ENCODE assay signal across 9 mouse cellular contexts in the genomic region with DNA sequence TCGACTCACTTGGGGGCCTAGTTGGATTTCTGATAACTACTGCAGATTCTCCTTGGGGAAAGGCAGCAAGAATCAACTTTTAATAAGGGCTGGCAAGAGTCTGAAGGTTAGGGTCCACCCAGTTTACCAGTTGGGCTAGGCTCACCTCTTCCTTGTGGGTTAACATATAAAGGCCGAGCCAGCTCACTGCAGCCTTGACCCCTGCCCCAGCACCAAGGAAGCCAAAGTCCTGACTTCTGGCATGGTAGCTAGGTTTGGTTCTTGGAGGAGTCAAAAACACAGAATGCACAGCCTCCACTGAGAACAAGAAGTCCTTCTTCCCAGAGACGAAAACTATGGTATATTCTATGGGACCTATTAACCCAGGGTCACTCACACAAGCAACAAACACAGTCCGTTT. TPM values are rescaled to one million over a fixed set of nuclear protein-coding genes. Genes with fewer than 3 reads are reported as not detected.
DNase-seq lines count a peak whose midpoint lies in the region; ATAC-seq and TF ChIP-seq lines count a peak whose summit lies in the region.
"Had no signal": no experiment of that assay in that cellular context is flagged by ENCODE, and none has a peak within 500 bp of the region (broad histone marks: within the 10 kb centered on the region; RNA-seq: fewer than 3 reads in every experiment).

No protein-coding gene starts in this region.

- H3K9me3 ChIP-seq in lung, embryonic 15.5 days, result no peaks in the 10 kb centered on the region
- no peaks in the 10 kb centered on the region for H3K9me3 ChIP-seq in embryonic facial prominence, embryonic 13.5 days
- H3K9me3 ChIP-seq in kidney, embryonic 14.5 days (ENCODE audit: control insufficient read depth, low read length), result no peaks in the 10 kb centered on the region
- no peaks in the 10 kb centered on the region for H3K9me3 ChIP-seq in liver, postnatal 0 days (ENCODE audit: low read length)

- peak overlapping the region; percentile 89 for H3K27ac ChIP-seq in lung, embryonic 15.5 days
- H3K27ac ChIP-seq in embryonic facial prominence, embryonic 13.5 days, result peak overlapping the region; percentile 77
- peak overlapping the region; percentile 80; the same call in 1 of the 2 replicates for H3K27ac ChIP-seq in kidney, embryonic 14.5 days (ENCODE audit: low read depth, low read length)
- peak overlapping the region; percentile 81; the same call in 1 of the 2 replicates for H3K27ac ChIP-seq in liver, postnatal 0 days (ENCODE audit: low read depth)

- 52% methylated on average over 4 of the region's 4 CpGs for WGBS in lung, embryonic 15.5 days
- WGBS in embryonic facial prominence, embryonic 13.5 days, result 59% methylated on average over 4 of the region's 4 CpGs
- 46% methylated on average over 4 of the region's 4 CpGs for WGBS in kidney, embryonic 14.5 days
- 72% methylated on average over 4 of the region's 4 CpGs for WGBS in liver, postnatal 0 days (ENCODE audit: insufficient replicate concordance)

- ATAC-seq in lung, embryonic 15.5 days (ENCODE audit: borderline replicate concordance, extremely low read depth, low FRiP score, low TSS enrichment), result no peak
- no peak for ATAC-seq in embryonic facial prominence, embryonic 13.5 days (ENCODE audit: insufficient number of reproducible peaks, insufficient read depth, low FRiP score, low TSS enrichment, low read depth)
- no peak for ATAC-seq in kidney, embryonic 14.5 days (ENCODE audit: low FRiP score, low TSS enrichment)
- ATAC-seq in liver, postnatal 0 days, result no peak

- peaks cover 29% of the 10 kb centered on the region for H3K36me3 ChIP-seq in lung, embryonic 15.5 days
- peaks cover 34% of the 10 kb centered on the region for H3K36me3 ChIP-seq in embryonic facial prominence, embryonic 13.5 days
- H3K36me3 ChIP-seq in kidney, embryonic 14.5 days (ENCODE audit: control insufficient read depth, insufficient read depth, low read length), result peaks cover 28% of the 10 kb centered on the region
- peaks cover 26% of the 10 kb centered on the region for H3K36me3 ChIP-seq in liver, postnatal 0 days (replicated peaks; ENCODE audit: insufficient read depth, low read length)

- no peak for DNase-seq in lung, postnatal 25 days (ENCODE audit: low spot score)
- DNase-seq in liver, postnatal 0 days, result no peak
- no peak for DNase-seq in right cerebral cortex, postnatal 10 days (ENCODE audit: low spot score in 2 of 2)
- DNase-seq in embryo, embryonic 10 days (ENCODE audit: low spot score), result no peak
- DNase-seq: cerebellum, adult 9-11 months; lung, postnatal 14 days had no signal

- no peak for TF ChIP-seq CTCF in liver, postnatal 0 days (IDR thresholded peaks at IDR 0.05; ENCODE audit: low read depth)

- H3K4me3 ChIP-seq in lung, embryonic 15.5 days, result no peak overlapping the region; the same call in 1 of the 2 replicates
- no peak overlapping the region for H3K4me3 ChIP-seq in embryonic facial prominence, embryonic 13.5 days
- no peak overlapping the region for H3K4me3 ChIP-seq in kidney, embryonic 14.5 days (ENCODE audit: low read length)
- H3K4me3 ChIP-seq in liver, postnatal 0 days (ENCODE audit: low read depth, low read length), result no peak overlapping the region

- H3K27me3 ChIP-seq in lung, embryonic 15.5 days, result no peaks in the 10 kb centered on the region
- no peaks in the 10 kb centered on the region for H3K27me3 ChIP-seq in embryonic facial prominence, embryonic 13.5 days
- H3K27me3 ChIP-seq in kidney, embryonic 14.5 days (ENCODE audit: control insufficient read depth, insufficient read depth, low read length), result no peaks in the 10 kb centered on the region
- no peaks in the 10 kb centered on the region for H3K27me3 ChIP-seq in liver, postnatal 0 days (ENCODE audit: insufficient read depth, low read length)

- H3K9ac ChIP-seq in lung, embryonic 15.5 days, result peak overlapping the region; percentile 61; the same call in 1 of the 2 replicates
- no peak overlapping the region for H3K9ac ChIP-seq in embryonic facial prominence, embryonic 13.5 days
- no peak overlapping the region for H3K9ac ChIP-seq in kidney, embryonic 14.5 days (ENCODE audit: low read depth, low read length)
- no peak overlapping the region for H3K9ac ChIP-seq in liver, postnatal 0 days (replicated peaks)

- H3K4me1 ChIP-seq in lung, embryonic 15.5 days, result peaks cover 27% of the 10 kb centered on the region
- H3K4me1 ChIP-seq in embryonic facial prominence, embryonic 13.5 days, result peaks cover 22% of the 10 kb centered on the region
- peaks cover 16% of the 10 kb centered on the region; the same call in 1 of the 2 replicates for H3K4me1 ChIP-seq in kidney, embryonic 14.5 days (ENCODE audit: control insufficient read depth, insufficient read depth, low read length)
- H3K4me1 ChIP-seq in liver, postnatal 0 days (ENCODE audit: insufficient read depth), result peaks cover 19% of the 10 kb centered on the region

- peak overlapping the region; percentile 96 for H3K4me2 ChIP-seq in lung, embryonic 15.5 days
- H3K4me2 ChIP-seq in embryonic facial prominence, embryonic 13.5 days, result peak overlapping the region; percentile 88; the same call in 1 of the 2 replicates
- no peak overlapping the region for H3K4me2 ChIP-seq in kidney, embryonic 14.5 days (replicated peaks; ENCODE audit: low read depth, low read length)
- H3K4me2 ChIP-seq in liver, postnatal 0 days (ENCODE audit: low read depth, low read length), result peak overlapping the region; percentile 99

- TF ChIP-seq EP300 in liver, postnatal 0 days (IDR thresholded peaks at IDR 0.05; ENCODE audit: low read depth), result no peak

RNA-seq across cellular contexts. Expression of gene Sh3d21, which starts 0.4 kb away (rescaled TPM):
- polyA plus RNA-seq in lung, embryonic 15.5 days (2015; fragmentation: Nextera tagmentation; extraction: Ambion mirVana), result 7.2 and 9.4 TPM in 2 replicates
- 8.6 and 10.3 TPM in 2 replicates for polyA plus RNA-seq in embryonic facial prominence, embryonic 13.5 days (2015; fragmentation: Nextera tagmentation; extraction: Ambion mirVana)
- polyA plus RNA-seq in kidney, embryonic 14.5 days (2014; fragmentation: Nextera tagmentation; extraction: Ambion mirVana), result 7.3 and 8.7 TPM in 2 replicates
- 2.4 and 2.7 TPM in 2 replicates for polyA plus RNA-seq in liver, postnatal 0 days (2015; fragmentation: Nextera tagmentation; extraction: Ambion mirVana)

RNA-seq across cellular contexts. Expression of gene Eva1b, which starts 16.1 kb away (rescaled TPM):
- 95.9 and 101 TPM in 2 replicates for polyA plus RNA-seq in lung, embryonic 15.5 days (2015; fragmentation: Nextera tagmentation; extraction: Ambion mirVana)
- 70.2 and 78.2 TPM in 2 replicates for polyA plus RNA-seq in embryonic facial prominence, embryonic 13.5 days (2015; fragmentation: Nextera tagmentation; extraction: Ambion mirVana)
- polyA plus RNA-seq in kidney, embryonic 14.5 days (2014; fragmentation: Nextera tagmentation; extraction: Ambion mirVana), result 96.1 and 124 TPM in 2 replicates
- 17.1 and 17.7 TPM in 2 replicates for polyA plus RNA-seq in liver, postnatal 0 days (2015; fragmentation: Nextera tagmentation; extraction: Ambion mirVana)

RNA-seq across cellular contexts. Expression of gene Thrap3, which starts 38.9 kb away (rescaled TPM):
- 228 and 230 TPM in 2 replicates for polyA plus RNA-seq in lung, embryonic 15.5 days (2015; fragmentation: Nextera tagmentation; extraction: Ambion mirVana)
- 248 and 262 TPM in 2 replicates for polyA plus RNA-seq in embryonic facial prominence, embryonic 13.5 days (2015; fragmentation: Nextera tagmentation; extraction: Ambion mirVana)
- 141 and 281 TPM in 2 replicates for polyA plus RNA-seq in kidney, embryonic 14.5 days (2014; fragmentation: Nextera tagmentation; extraction: Ambion mirVana)
- 47.8 and 62.4 TPM in 2 replicates for polyA plus RNA-seq in liver, postnatal 0 days (2015; fragmentation: Nextera tagmentation; extraction: Ambion mirVana)

RNA-seq across cellular contexts. Expression of gene Stk40, which starts 59.9 kb away (rescaled TPM):
- 37.8 and 40.7 TPM in 2 replicates for polyA plus RNA-seq in lung, embryonic 15.5 days (2015; fragmentation: Nextera tagmentation; extraction: Ambion mirVana)
- 34.9 and 36.6 TPM in 2 replicates for polyA plus RNA-seq in embryonic facial prominence, embryonic 13.5 days (2015; fragmentation: Nextera tagmentation; extraction: Ambion mirVana)
- 19.1 and 24.9 TPM in 2 replicates for polyA plus RNA-seq in kidney, embryonic 14.5 days (2014; fragmentation: Nextera tagmentation; extraction: Ambion mirVana)
- polyA plus RNA-seq in liver, postnatal 0 days (2015; fragmentation: Nextera tagmentation; extraction: Ambion mirVana), result 11.3 and 12.1 TPM in 2 replicates
